Mouse (Mus musculus) frontal cortex, postnatal 10 days (tissue): ENCODE measurements around the gene H3f3a.
"Not testable (repeated sequence)": the region's sequence is repeated elsewhere in the genome, so short reads cannot be mapped to it uniquely, and the experiment has no call there.

Experiments used
- DNase-seq, 2 experiments: peaks; one replicate each; pipeline ENCODE4 v3.0.0; 2022; ENCODE audit warnings: low spot score in 2 of 2, mixed read lengths in 1 of 2

Gene H3f3a

DNA sequence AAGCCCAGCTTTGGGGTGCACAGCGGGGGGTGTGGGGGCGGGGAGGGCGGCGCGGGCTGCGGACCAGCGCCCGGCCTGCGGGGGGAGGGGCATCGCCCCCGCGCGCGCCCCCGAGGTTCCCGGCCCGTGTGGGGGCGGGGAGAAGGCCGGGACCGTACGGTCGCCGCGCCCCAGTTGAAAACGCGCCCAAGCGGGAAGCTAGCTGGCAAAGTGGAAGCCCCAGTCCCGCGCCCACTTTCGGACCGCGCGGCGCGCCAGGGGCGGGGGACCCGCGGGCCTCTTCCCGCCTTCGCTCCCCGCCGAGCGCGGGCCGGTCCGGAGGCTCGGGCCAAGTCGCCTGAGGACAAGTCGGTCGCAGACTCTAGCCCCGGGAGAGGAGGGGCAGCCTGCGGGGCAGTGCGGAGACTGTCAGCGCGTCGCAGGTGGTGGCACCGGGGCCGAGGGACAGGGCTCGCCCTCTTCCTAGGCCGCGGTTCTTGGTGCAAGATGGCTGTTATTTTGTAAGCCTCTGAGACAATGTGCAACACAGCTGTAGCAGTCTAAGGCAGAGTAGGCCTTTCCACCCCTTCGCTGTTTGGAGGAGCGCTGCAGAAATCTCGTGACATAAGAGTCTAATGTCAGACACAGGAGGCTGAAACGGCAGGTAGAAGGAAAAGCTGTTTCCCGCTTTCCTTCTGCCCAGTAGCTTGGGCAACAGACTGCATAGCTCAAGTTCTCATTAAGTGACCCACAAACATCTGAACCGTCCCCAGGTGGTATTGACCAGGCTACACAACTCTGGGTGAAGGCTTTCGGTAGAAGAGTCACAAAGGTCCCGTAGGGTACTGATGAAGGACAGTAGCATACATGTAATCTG is at the start of gene H3f3a:
H3f3a (minus strand) TSS at position 59 of the 856 bp plus-strand sequence.
- DNase-seq: peak in 1 of 2 experiments; percentile 82

DNA sequence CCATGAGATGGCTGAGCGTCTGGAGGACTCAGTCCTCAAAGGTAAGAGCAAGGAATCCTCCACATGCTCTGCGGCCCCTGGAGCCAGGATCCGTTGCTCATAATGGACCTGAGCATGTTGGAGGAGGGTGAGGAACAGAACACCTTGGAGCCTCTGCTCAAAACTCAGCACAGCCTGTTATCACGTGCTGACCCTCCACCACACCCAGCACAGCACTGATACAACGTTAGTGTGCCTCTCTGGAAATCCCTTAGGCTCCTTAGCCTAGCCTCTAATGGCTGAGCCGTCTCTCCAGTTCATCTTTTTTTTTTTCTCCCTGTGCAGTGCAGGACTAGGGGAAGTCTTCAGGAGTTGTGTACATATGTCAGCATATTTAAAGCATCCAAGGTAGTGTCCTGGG is 46.3 kb upstream of the H3f3a start:
- no peak for DNase-seq

DNA sequence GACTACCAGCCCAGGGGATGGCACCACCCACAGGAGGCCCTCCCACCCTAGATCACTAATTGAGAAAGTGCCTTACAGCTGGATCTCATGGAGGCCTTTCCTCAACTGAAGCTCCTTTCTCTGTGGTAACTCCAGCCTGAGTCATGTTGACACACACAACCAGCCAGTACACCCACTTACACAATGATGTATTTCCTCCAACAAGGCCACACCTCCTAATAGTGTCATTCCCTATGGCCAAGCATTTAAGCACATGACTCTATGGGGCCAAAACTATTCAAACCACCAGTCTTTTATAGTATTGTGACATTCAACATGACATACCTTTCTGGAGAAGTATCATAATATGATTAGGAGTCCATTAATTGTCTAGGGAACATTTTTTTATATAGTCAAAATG is 45.0 kb upstream of the H3f3a start:
- no peak for DNase-seq

DNA sequence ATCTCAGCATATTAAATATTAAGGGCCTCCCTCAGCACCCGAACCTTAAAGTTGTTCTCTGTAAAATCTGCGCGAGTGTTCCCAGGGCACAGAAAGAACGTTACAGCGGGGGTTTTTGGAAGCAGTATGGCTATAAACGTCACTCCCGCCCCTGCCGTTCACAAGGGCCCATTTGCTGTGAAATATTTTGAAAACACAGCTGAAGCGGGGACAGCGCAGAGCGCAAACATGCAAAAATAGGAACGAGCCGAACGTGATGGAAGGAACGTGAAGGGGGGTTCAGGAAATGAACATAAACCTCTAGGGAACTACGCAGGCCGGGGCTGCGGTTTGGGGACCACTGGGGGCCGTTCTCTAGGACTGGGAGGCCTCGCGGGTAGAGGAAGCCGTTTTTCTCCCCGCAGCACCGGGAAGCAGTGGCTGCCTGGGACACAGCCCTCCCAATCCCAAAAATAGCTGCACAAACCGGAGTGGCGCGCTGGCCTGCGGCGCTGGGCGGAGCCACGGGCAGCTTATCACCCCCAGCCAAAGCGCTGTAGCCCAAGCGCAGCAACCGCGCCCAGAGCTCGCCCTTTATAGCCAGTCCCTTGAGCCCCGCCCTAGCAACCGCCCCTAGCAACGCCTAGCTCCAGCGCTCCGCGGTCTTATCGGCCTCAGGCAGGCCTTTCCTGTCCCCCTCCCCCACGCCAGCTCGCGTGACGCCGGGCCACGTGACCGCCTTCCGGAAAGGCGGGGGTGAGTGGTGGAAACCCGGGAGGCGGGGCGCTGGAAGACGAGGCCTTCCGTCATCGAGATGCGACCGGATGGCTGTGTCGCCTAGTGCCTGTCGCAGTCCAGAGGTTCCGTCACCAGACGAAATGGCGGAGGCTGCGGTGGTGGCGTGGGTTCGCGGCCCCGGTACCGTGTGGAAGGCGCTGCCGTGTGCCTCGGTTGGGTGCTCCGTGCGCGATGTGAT is 36.9 kb upstream of the H3f3a start, which contains the start of gene Sde2:
Sde2 (plus strand) TSS at position 812 of the 955 bp plus-strand sequence.
- peak; percentile 100 for DNase-seq

DNA sequence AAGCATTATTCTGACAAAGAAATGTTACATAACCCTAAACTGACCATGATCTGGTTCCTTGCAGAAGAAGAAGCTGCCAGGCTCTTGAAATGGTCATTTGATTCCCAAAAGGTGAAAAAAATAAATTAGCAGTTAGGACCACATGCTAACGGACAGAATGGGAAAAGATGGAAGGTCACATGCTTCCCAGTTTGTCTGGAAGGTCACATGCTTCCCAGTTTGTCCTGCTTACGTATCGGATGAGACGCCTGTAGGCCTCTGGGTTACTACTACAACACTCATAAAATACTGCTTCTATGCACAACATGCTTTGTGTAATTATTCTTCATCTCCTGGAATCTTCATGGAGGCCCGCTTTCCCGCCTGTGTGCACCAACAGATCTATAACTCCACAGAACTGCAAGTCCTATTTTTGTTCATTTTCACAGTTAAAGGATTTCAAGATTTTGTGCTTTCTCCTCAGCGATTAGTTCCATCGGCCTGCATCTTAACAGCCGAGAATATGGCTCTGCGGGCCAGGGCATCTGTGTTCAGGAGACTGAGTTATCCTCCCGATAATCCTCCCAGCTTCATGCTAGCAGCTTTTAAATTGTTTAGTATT is 36.1 kb upstream of the H3f3a start:
- DNase-seq: peak in 1 of 2 experiments; percentile 24

DNA sequence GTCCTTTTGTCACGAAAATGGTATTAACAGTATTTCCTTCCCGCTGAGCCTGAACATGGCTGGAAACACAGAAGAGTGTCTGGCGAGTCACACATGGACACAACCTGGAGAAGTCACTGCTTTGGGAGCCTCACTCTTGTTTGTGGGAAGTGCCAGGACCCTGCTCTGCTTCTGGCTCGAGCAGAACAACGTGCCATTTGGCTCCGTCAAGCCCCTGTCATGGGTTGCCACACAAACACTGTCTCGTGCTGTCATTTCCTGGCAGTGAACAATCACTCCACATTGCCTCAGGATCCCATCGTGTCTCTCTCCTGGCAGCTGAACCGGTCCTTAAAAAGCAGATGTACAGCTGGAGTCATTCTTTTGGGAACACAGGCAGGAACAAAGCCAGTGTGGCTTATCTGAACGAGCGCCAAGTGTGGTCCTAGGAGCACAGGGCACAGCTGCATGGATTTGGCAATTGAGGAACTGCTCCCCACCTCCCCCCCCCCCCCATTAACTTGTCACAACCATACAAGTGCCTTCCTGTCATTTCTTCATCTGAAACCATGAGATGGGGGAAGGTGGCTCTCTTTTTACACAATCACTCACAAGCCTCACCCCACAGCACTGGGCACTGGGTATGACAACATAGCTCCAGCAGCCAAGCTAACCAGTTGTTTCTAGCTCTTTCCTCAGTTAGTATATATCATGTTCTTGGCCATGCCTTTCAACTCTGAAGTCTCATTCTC is 34.9 kb upstream of the H3f3a start:
- peak; percentile 42 to 62 for DNase-seq

DNA sequence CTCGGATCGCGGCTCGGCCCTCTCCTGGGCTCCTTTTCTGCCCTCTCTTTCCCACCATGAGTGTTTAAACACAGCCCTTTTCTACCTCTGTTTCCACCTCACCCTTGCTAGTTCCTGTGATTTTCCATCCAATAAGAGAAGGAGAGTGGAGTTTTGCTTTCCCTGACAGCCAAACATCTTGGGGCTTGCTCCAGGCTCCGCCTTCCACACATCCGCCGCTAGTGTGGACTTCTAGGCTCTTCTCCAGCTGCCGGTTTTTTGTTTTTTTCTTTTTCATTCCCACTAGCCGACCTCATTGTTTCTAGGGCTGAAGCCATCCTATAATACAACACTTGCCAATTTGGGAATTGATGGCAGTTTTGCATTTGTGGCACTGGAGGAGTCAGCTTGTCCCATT is 34.4 kb upstream of the H3f3a start:
- DNase-seq: peak; percentile 64 to 70

DNA sequence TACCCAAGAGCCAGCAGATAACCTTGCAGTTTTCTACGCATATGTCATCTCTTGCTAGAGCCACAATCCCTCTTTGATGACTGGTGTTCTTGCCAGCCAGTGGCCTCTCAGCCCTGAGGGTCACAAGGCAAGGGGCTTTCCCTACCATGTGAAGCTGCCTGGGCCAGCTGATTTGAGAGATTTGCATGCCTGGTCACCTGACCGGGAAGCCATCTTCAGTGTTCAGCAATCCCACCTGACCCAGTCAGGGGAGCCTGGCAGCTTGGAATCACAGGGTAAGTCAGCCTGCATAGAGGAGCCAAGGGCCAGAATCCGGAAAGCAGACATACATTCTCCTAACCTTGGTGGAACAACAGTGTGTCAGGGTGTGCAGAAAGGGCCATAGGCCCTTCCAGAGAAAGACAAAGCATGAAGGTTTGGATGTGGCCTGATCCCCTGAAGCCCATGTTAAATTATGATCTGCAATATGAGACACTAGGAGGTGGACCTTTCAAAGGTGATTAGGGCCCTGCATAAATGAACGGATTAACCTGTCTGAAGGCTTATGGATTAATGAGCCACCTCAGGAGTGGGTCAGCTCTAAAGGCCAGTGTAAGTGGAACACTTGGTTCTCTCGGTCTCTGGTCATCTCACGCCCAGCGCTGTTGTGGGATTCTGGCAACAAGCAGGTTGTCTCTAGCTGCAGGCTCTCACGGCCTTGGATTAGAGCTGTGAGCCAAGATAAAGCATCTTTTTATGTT is 28.0 kb upstream of the H3f3a start:
- DNase-seq: no peak

DNA sequence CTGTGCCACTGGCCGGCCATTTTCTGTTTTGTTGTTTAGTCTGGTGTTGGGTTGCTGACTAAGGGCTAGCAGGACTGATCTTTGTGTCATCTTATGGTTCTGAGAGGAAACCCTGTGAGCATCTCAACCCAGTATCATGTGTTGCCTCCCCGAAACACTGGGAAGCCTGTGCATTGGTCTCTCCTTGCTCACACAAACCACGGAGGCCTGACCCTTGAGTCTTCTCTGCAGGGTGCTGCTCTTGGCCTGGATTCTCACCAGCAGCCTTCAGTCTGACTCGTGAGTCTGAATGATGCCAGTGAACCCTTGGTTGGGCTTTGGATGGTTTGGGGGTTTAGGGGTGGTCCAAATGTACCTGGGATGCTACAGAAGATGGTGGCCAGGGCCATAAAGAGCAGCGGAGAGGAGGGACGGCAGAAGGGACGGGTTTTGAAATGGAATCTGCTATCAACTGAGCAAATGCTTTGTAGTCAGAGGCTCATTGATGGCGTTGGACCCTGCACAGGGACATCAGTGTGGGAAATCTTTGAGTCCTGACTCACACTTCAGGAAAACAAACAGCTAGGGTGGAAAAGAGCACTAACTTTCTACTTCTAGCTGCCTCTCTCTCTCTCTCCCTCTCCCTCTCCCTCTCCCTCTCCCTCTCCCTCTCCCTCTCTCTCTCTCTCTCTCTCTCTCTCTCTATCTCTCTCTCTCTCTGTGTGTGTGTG is 25.6 kb upstream of the H3f3a start:
- no peak for DNase-seq

DNA sequence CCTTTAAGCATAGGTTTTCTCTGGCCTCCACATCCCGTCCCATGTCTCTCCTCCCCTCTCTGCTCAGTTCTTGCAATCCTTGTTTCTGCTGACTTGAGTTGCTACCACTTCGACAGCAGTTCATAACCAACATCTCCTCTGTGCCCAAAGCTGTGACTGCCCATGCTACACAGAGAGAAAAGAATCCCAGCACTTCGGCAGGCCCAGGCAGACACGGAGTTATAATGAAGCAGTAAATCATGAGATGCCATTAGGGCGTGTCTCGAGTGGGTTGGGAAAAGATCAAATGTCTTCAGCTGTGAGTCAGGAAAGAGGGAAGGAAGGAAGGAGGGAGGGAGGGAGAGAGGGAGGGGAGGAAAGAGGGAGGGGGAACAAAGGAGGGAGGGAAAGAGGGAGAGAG is 24.3 kb upstream of the H3f3a start:
- DNase-seq: no peak

DNA sequence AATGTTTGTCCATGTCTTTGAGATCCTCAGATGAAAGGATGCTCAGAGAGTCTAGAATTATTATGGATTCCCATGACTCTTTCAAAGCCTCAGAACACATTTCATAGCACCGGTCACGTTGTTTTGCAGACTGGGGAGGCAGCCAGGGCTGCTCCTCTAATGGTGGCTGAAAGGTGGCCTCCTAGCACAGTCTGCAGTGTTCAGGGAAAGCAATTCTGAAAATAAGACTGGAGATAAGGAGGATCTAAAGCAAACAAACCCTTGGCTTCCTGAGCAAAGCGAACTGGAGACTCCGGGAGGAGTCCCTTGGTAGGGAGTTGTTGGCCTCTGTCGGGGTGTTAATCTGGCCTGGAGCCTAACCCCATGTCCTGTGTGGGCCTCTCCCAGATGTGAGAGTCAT is 23.4 kb upstream of the H3f3a start:
- no peak for DNase-seq

DNA sequence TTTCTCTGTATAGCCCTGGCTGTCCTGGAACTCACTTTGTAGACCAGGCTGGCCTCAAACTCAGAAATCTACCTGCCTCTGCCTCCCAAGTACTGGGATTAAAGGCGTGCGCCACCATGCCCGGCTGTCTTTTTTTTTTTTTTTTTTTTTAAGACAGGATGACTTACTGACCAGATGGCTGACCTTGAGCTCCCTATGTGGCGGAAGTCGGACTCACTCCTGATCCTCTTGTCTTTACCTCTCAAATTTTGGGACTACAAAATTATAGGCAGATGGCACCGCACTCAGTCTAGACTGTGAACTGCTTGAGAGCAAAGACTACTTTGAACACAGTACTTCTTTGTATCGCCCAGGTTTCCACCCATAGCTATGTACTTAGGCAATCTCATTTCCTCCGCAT is 22.7 kb upstream of the H3f3a start:
- not testable (repeated sequence) for DNase-seq

DNA sequence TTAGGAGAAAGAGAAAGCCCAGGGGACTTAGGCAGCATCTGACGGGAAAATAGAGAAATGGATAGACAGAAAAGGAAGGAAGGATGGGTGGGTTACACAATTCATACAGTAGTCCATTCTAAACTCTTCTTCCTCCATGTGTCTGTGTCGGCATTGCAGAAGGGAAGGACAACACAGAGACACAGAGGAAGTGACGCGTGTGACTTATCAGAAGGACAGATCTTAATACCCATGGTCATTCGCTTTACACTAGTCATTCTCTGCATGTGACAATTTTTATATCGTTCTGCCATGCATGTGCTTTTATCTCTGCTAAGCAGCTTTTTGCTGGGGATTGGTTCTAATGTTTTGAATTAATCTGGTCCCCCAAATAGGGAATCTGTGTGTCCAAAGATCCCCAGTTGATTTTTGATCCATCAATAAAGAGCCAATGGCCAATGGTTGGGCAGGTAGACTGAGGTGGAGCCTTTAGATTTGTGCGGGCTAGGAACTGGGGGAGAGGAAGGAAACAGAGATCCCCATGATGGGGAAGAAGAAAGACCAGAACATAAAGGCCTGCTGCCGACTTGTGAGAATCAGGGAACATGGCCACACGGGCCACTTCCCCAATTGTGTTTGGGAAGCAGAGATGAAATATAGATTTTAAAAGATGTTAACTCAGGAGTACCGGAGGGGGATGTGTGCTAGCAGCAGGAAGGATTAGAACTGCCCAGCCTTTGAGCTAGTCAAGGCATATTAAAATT is 21.7 kb upstream of the H3f3a start:
- DNase-seq: no peak

DNA sequence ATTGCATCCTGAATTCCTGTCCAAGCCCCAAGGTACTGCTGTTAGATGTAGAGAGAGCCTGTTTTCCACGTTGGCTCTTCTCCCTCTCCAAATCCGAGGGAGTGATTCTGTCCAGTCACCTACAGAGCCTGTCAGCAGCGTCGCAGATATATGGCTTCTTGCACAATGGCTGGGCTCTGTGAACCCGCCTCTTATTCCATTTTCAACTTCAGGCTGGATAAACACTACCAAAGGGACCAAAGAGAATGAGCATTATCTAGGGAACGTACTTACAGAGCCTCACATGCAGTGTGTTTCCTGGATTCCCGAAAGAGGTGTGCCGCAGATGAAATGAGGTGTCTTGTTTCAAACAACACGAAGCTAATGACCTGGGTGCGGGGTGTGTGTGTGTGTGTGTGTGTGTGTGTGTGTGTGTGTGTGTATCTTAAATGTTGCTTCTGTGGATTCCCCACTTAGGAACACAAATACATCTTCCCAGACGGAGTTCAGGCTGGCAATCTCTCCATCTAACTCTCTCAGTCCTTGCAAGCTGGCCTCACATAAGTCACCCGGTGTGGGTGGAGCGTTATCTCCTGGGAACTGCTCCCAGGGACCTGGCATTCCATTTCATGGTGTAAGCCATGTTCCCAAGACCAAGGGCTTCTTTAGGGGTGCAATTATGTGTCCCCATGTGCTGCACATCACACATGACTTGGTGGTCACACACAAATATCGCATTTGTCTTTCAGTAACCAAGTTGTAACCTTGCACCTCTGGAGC is 17.0 kb upstream of the H3f3a start:
- no peak for DNase-seq

DNA sequence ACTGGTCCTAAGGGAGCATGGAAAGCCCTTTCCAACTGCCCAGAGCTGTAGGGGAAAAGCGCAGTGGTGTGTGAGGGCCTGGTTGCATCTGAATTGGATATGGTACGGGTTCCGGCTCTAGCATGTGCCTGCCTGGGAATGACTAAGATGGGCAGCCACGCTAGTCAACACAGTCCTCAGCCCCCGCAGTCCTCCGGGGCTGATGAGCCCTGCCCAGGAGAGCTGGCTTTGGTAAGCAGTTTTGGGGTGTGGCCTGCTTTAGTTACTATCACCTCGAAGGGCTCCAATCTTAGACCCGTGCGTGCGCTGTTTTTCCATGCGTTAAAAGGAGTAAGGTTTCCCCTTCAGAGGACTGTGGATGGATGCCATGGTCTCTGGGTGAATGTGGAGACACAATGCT is 16.4 kb upstream of the H3f3a start:
- DNase-seq: no peak

DNA sequence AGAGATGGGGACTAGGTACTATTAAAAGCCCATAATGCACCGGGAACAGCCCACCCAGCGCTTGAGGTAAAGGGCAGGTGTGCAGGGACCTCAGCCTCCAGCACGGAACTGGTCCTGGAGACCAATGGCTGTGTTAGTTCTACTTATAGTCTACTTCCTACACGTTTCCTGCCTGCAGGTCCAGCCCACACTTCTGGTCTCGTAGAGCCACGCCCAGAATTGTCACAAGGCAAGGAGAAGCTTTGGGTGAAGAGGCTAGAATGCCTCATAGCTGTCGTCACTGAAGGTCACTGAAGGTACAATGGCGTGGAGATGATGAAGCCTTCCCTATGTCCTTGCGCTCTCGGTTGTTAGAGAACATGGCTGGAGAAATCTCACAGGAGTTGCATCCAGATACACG is 16.0 kb upstream of the H3f3a start:
- DNase-seq: no peak

DNA sequence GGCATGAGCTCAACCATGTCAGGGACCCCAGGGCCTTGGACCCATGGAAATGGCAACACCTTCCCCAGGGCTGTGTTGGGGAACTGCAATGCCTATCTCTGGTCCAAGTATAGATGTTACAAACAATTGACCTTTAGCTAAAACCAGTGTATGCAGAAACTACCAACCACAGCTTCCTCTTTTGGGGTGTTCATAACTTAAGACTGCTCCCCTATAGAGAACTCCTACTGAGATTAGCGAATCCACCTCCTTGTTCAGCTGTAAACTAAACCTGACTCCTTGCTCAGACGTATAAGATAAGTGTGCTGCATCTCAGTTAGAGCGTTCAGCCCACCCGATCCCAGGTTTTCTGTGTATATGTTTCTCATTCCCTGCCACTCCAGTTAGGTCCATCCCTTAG is 12.9 kb upstream of the H3f3a start:
- DNase-seq: no peak

DNA sequence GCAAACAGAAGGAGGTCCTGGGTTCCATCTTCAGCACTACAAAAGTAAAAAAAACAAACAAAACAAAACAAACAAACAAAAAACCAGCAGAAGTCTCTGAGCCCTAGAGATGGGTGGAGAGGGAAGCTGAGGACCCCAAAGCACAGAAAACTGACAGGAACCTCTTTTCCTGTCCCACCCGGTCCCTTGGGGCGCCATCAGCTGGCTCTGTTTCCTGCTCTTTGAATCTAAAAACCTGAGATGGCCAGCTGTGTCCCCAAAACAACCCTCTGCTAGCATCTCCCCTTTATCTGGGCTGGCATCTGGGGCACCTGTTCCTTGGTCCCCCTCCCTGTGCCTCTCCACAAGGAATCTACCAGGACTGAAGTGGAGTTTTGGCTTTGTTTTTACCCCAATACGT is 11.0 kb upstream of the H3f3a start:
- DNase-seq: no peak

DNA sequence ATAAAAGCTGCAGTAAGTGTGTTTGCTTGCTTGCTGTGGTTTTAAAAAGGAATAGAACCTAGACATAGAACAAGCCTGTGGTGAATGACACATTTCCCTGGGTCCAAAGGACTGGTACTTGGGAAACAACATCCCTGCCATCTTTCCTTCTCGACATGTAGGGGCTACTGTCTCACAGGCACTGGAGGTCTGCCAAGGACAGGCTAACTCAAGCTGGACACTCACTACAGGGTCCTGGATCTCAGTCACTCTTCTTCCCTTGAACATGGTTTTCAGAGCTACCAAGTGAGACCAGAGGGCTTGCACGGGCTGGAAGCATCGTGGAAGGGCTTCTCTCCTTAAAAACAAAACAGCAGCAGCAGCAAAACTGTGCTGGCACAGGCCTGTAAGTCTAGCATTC is 10.0 kb upstream of the H3f3a start:
- DNase-seq: no peak
